Mouse (Mus musculus): ENCODE measurements around the gene Fkbpl.
A peak's percentile ranks its signal among the peaks of the same experiment; 100 is the strongest.

Gene Fkbpl

DNA sequence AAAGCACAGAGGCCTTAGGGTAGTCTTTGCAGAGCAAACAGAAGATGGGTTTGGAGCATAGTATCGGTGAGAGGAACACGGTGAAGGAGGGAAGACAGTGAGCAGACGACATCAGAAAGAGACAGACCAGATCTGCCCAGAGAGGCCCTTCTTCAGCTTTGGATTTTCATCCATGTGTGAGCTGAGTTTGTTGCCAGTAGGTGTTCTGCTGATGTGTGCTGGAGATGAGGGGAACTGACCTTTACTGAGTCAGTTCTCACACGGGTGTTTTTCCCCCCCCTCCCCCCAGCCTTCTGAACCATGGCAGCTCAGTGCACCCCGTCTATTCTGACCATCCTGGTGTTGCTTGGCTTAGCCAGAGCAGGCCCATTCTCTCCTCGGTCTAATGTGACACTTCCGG, 25.7 kb downstream of the Fkbpl start, which contains the start of gene Tnxb:
TSS of gene Tnxb (plus strand) at position 301 of the 400 bp plus-strand sequence.
- no peak for DNase-seq (ENCODE audit: low spot score)

DNA sequence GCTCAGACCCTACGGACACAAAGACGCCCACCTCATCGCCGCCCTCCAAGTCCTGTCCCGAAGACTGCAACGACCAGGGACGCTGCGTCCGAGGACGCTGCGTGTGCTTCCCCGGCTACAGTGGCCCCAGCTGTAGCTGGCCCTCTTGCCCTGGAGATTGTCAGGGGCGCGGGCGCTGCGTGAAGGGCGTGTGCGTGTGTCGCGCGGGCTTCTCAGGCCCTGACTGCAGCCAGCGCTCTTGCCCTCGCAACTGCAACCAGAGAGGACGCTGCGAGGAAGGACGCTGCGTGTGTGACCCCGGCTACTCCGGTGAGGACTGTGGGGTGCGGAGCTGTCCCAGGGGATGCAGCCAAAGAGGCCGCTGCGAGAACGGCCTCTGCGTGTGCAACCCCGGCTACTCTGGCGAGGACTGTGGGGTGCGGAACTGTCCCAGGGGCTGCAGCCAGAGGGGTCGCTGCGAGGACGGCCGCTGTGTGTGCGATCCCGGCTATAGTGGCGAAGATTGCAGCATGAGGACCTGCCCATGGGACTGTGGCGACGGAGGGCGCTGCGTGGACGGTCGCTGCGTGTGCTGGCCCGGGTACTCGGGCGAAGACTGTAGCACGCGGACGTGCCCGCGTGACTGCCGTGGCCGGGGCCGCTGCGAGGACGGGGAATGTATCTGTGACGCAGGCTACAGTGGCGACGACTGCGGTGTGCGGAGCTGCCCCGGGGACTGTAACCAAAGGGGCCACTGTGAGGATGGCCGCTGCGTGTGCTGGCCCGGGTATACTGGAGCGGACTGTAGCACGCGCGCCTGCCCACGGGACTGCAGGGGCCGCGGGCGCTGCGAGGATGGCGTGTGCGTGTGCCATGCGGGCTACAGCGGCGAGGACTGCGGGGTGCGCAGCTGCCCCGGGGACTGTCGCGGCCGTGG, 26.8 kb downstream of the Fkbpl start:
- DNase-seq (ENCODE audit: low spot score): no peak

DNA sequence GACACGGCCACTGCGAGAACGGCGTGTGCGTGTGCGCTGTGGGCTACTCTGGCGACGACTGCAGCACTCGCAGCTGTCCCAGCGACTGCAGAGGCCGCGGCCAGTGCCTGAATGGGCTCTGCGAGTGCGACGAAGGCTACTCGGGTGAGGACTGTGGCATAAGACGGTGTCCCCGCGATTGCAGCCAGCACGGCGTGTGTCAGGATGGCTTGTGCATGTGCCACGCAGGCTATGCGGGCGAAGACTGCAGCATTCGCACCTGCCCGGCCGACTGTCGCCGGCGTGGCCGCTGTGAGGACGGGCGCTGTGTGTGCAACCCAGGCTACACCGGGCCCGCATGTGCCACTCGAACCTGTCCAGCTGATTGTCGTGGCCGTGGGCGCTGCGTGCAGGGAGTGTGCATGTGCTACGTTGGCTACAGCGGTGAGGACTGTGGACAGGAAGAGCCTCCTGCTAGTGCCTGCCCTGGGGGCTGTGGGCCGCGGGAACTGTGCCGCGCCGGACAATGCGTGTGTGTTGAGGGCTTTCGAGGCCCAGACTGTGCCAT, 27.8 kb downstream of the Fkbpl start:
- DNase-seq (ENCODE audit: low spot score): no peak

DNA sequence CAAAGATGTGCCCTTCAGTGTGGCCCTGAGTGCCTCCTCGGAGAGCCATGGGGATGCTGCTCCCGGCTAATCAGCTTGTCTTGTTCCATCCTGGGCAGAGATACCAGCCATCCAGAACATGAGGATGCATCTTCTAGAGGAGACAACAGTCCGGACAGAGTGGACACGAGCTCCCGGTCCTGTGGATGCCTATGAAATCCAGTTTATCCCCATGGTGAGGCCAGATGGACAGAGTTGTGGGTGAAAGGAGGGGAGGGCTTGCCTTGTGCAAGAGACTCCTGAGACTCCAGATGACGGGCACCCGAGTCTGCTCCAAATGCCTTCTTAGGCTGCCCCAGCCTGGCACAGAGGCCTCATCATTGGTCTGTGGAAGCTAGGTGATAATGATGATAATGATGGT, 28.6 kb downstream of the Fkbpl start:
- DNase-seq (ENCODE audit: low spot score): no peak

DNA sequence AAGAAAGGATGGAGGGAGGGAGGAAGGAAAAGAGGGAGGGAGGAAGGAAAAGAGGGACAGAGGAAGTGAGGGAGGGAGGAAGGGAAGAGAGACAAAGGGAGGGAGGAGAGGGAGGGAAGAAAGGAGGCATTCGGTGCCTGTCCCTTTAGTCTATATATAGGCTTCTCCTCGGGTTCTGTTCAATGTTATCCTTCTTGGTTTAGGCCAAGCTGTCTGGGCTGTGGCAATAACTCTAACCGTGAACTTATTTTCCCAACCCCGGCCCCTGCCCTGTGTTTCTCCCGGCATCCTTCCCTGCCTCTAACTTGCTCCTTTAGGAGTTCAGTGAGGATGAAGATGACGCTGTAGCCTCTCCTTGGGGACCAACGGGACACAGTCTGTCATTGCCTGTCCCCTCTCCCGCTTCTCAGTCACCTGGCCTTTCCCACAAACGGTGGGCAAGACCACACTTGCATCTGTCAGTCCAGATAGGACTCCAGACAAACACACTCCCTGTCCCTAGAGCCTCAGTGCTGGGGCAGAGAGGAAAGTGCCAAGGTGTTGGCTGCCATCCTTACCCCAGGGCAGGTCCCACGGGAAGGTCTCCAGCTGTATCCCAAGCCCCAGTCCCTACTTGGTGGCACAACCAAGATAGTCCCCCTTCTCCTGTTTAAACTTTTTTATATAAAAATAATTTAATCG, 30.1 kb downstream of the Fkbpl start:
- DNase-seq (ENCODE audit: low spot score): no peak

DNA sequence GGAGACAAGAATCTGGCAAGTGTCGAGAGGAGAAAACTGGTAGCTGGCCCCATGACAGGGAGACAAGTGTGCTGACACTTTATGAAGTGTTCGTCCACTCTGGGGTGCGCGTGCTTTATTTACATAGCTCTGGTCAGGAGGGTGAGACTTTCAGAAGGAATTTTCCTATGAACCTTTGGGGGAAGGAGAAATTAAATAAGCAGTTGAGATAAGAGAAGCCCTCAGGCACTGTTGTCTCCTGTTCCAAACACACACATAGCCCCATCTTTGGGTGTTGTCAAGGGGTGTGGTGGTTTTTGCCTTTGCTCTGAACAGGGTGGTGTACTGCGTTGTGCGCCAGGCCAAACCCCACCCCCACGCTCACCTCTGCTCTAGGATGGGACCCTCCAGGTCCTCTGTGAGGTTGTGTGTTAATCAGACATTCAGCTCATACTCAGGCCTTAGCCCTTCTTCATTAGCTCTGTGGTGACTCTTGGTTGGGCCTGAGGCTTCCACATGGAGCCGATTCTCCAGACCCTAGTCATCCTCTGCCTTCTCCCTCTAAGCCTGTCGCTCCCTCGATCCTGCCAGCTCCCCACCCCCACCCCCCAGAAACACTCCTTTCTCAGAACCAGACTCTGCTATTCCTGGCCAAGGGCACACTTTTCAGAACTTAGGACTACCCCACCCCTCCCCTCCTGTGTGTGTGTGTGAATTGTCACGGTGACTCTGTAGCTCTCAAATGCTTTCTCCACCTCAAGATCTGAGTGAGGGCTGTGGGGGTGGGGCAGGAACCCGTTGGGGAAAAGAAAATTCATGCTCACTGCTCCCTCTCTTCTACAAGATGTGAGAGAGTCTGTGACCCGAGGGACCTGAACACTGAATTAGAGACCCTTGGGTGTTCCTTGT, 30.9 kb downstream of the Fkbpl start:
- DNase-seq (ENCODE audit: low spot score): no peak

DNA sequence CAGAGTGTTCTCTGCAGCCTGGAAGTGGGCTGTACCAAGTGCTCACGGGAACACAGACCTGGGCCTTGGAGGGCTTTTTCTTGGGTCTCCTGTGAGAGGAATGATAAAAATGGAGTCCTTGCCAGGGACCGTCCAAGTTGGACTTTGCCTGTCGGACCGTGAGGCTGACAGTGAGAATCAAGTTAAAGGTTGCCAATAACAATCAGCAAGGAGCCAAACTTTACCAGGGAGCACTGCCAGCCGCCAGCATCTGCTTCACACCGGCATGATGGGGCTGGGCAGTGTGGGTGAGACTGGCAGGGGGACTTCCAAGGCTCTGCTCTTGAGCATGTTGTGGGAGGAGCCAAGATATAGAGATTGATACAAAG, 31.5 kb downstream of the Fkbpl start:
- no peak for DNase-seq (ENCODE audit: low spot score)

DNA sequence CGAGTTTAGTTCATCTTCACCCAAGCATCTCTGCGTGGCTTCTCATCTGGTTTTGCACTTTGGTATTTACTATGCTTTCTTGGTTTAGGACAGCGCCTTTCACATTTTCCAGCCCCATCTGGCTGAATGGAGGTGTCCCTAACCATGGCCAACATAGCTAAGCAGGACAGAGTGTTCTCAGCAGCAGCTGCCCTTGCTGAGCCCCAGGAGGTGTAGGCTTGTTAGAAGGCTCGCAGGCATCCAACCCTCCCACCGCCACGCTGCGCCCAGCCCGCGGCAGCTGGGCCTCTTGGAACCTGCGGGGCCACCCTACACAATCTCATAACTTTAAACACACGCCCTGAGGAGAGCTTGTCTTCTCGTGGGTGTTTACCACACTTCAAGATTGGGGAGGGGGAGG, 32.1 kb downstream of the Fkbpl start:
- no peak for DNase-seq (ENCODE audit: low spot score)

DNA sequence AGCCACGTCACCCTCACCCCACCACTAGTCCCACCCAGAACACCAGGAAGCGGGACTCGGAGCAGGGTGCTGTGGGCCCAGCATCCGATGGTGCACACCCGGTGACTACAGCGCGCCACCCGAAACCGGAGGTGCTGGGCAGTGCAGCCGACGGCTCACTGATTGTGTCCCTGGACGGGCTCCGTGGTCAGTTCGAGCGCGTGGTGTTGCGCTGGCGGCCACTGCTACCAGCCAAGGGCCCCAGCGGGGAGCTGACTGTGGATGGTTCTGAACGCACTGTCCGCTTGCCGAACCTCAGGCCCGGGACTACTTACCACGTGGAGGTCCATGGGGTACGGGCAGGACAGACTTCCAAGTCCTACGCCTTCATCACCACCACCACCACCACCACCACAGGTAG, 35.6 kb downstream of the Fkbpl start:
- no peak for DNase-seq (ENCODE audit: low spot score)

DNA sequence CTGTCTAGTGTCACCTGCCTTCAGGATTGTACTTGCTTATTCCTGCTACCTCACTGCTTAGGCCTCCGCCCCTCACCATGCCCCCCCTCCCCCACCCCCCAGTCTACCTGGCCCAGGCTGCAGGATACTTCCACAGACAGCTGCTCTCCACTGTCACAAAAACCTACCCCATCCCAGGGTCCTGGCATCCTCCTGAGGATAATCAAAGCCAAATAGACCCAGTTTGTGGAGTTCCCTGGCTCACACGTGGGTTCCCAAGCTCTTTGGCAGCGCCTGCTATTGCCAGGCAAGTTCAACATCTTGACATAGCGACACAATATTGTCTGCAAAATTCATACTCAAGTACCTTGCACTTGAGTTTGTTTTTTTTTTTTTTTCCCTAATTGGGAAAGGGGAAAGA, 36.1 kb downstream of the Fkbpl start:
- DNase-seq (ENCODE audit: low spot score): no peak

DNA sequence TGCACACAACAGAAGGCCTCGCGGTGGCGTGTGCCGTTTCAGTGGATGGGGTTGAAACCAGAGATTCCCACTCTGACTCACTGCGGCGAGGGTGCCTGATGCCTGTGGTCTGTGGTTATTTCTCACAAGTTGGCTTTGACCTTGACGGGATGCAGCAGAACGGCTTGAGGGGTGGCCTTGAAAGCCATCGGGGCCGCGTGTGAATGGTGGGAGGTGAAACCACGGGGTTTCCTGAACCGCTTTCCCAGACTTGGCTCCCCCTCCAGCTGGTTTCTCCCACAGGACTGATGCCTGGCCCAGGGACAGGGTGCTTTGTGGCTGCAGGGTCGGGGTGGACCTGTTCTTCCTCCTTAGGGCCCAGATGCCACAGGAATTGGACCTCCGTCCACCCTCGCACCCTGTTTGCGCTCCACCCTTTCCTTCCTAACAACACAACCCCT, 36.6 kb downstream of the Fkbpl start:
- no peak for DNase-seq (ENCODE audit: low spot score)

DNA sequence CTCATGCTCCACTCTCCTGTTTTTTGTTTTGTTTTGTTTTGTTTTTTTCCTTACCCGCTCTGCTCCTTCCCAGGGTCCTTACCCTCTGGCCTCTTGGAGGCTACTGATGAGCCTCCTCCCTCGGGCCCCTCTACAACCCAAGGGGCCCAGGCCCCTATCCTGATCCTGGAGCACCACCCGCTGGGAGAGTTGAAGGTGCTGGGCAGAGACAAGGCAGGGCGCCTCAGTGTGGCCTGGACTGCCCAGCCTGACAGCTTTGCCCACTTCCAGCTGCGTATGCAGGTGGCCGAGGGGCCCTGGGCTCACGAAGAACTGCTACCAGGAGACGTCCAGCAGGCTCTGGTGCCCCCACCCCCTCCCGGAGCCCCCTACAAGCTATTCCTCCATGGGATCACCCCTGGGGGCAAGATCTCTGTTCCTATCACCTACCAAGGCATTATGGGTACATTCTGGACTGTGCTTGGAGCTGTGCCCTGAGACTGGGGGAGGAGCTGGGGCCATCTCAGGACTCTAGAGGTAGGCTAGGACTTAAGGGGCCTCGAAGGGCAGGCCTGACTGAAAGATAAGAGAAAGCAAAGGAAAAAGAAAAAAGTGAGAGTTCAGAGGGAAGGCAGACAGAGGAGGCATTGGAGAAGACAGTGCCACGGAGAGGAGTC, 37.4 kb downstream of the Fkbpl start:
- DNase-seq (ENCODE audit: low spot score): no peak

DNA sequence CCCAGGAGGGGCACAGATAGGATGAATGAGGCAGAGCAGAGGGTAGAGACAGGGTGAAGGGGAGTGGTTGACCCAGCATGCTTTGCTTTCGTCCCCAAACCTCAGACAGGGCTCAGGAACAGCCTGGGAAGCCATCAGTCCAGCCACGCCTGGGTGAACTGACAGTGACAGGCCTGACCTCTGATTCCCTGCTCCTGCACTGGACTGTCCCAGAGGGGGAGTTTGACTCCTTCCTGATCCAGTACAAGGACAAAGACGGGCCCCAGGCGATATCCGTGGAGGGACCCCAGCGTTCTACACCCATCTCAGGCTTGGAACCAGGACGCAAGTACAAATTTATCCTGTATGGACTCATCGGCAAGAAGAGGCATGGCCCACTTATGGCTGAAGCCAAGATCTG, 38.6 kb downstream of the Fkbpl start:
- no peak for DNase-seq (ENCODE audit: low spot score)

DNA sequence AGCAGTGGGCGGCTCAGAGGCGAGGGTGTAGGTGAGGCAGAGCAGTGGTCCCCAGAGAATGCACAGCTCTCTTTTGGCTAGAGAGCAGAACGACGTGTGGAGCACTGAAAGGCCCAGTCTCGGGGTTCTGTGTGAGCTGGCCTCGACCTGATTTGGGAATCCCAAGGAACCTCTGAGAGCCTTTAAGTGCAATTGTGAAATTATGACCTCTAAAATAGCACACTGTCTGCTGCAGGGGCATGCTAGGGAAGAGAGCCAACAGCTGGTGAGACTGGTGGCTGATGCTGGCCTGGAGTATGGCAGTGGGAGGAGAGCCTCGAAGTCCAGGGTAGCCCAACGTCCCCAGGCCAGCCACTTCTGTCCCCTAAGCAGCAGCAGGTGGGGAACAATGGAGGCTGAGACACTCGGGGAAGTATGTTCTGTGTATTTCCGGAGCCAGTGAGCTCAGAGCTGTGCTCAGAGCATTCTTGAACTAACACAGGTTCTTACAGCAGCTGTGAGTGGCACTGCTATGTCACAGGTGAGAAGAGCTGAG, 39.2 kb downstream of the Fkbpl start:
- no peak for DNase-seq (ENCODE audit: low spot score)

DNA sequence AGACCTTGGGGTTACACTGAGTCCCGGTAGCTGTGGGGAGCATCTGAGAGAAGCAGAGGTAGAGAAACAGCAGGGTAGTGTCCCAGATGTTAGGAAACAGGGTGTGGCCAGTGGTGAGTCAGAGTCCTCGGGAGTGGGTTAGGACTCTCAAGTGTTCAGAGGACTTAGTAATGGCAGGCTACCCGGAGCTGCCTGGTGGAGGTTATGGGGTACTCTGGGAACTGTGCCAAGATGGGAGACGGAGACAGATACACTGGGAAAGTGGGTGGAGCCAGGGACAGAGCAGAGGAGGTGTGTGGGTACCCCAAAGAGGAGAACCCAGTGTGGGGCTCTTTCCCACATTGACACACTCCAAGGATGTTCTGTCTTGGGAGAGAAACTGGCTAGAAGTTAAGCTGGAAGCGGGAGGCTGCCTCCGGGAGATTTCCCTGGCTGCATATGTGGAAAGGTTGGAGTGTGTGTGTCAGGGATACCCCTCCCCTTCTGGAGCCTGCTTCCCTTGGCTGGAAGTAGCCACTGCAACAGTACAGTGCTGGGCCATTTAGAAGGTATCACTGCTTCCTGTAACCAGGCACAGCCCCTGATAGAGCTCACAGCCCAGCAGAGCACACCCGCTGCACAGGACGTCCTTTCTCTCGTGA, 39.8 kb downstream of the Fkbpl start:
- peak; percentile 66 for DNase-seq (ENCODE audit: low spot score)

DNA sequence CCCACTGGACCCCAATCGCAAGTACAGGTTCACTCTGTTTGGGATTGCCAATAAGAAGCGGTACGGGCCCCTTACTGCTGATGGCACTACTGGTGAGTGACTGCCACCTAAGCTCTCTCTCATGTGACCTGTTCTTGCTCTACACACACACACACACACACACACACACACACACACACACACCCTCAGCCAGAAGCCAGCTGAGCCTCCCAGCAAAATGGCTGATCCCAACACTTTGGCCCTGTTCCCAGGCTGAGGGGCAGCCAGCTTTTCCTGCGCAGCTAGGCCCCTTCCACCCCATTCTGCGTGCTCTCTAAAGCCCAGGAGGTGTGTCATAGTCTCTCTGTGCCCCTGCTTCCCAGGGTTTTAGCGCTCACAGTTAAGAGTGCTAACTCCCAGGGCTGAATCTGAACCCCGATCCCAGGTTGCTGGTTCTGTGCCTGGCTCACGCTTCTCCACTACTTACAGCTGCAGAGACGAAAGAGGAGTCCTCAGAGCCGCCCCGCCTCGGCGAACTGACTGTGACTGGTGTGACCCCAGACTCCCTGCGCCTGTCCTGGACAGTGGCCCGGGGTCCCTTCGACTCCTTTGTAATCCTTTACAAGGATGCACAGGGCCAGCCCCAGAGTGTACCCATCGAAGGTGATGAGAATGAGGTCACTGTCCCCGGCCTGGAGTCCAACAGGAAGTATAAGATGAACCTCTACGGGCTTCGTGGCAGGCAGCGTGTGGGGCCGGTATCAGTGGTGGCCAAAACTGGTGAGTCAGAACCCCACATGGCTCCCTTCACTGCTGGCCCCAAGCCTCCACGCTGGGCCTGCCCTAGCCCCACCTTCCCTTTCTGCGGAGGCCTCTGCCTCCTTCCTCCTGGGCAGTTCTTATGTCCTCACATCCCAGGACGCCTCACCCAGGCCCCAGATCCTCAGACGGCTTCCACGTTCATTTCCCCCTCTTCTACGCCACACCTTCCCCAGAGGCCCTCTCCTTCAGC, 40.9 kb downstream of the Fkbpl start:
- peak; percentile 82 for DNase-seq (ENCODE audit: low spot score)

DNA sequence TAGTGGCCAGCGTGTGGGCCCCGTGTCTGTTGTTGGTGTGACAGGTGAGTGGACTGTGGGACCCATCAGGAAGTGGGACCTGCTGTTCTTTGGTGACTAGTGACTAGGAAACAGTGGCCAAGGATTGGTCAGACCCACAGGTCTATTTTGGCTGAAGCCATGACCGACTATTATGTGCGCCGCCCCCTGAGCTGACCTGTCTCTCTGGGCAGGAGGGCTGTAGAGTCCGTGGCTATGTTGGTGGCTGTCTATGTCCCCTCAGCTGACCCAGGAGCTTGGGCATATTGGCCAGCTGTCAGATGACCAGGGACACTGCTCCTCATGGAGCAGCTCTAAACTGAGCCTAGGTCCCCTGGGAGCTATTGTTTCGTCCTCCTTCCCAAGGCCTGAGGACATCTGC, 44.3 kb downstream of the Fkbpl start:
- no peak for DNase-seq (ENCODE audit: low spot score)

DNA sequence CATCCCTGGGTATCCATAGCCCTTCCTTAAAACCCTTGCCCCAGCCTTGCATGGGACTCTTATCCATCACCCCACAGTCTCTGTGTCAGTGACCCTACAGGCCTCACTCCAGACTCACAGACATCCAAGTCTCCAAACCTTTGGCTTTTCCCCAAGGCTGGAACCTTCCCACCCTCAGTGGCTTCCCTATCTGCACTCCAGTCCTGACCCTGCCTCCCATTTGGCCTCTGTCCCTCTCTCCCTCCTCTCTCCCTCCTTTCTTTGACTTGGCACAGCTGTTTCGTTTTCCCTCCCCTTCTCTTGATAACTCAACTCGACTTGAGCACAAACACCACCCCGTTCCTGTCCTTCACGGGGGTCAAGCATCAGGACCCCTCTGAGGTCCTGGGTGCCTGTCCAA, 45.9 kb downstream of the Fkbpl start:
- no peak for DNase-seq (ENCODE audit: low spot score)

DNA sequence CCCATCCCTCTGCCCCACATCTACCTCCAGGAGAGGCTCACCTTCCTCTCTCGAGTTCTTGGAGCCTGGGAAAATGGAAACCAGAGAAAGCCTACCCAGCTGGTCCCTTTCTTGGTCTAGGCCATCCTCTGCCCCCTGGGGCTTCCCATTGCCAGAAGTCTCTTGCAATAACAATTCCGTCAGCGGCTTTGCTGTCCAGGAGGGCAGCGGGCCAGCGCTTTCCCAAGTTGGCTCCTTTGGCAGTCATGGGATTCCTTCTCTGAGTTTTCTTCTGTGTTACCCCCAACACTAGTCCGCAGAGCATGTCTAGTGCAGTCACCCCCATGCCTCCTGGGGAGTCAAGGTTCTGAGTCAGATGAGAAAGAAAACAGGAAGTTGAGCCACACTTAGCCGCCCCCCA, 48.3 kb downstream of the Fkbpl start:
- DNase-seq (ENCODE audit: low spot score): no peak
